Mouse (Mus musculus): Measurements from ENCODE around the gene Smad3.
A peak's percentile ranks its signal among the peaks of the same experiment; 100 is the strongest.

Gene Smad3

GRCm38 (mm10) chr9:63699145-63699544 is 58.6 kb downstream of the Smad3 start:
- DNase-seq (ENCODE audit: low spot score in 2 of 2): no peak

GRCm38 (mm10) chr9:63698320-63699045 is 59.3 kb downstream of the Smad3 start:
- DNase-seq (ENCODE audit: low spot score in 2 of 2): no peak

GRCm38 (mm10) chr9:63697606-63698005 is 60.2 kb downstream of the Smad3 start:
- DNase-seq (ENCODE audit: low spot score in 2 of 2): no peak

GRCm38 (mm10) chr9:63696463-63697105 is 61.2 kb downstream of the Smad3 start:
- no peak for DNase-seq (ENCODE audit: low spot score in 2 of 2)

GRCm38 (mm10) chr9:63691960-63692359 is 65.8 kb downstream of the Smad3 start:
- DNase-seq (ENCODE audit: low spot score in 2 of 2): no peak

GRCm38 (mm10) chr9:63690511-63690910 is 67.3 kb downstream of the Smad3 start:
- no peak for DNase-seq (ENCODE audit: low spot score in 2 of 2)

GRCm38 (mm10) chr9:63687413-63688015 is 70.3 kb downstream of the Smad3 start:
- DNase-seq (ENCODE audit: low spot score in 2 of 2): no peak

GRCm38 (mm10) chr9:63685352-63685751 is 72.4 kb downstream of the Smad3 start:
- no peak for DNase-seq (ENCODE audit: low spot score in 2 of 2)

- DNase-seq (ENCODE audit: low spot score in 2 of 2): peak in 1 of 2 experiments; percentile 25
These were observed 73.5 kb downstream of the Smad3 start for GRCm38 (mm10) chr9:63684277-63684676.

- no peak for DNase-seq (ENCODE audit: low spot score in 2 of 2)
These were observed 74.9 kb downstream of the Smad3 start for GRCm38 (mm10) chr9:63682943-63683342.

GRCm38 (mm10) chr9:63682301-63682700 is 75.5 kb downstream of the Smad3 start:
- DNase-seq (ENCODE audit: low spot score in 2 of 2): no peak

- no peak for DNase-seq (ENCODE audit: low spot score in 2 of 2)
These were observed 79.7 kb downstream of the Smad3 start for GRCm38 (mm10) chr9:63678076-63678475.

- DNase-seq (ENCODE audit: low spot score in 2 of 2): no peak
These were observed 80.2 kb downstream of the Smad3 start for GRCm38 (mm10) chr9:63677621-63678020.

- DNase-seq (ENCODE audit: low spot score in 2 of 2): no peak
These were observed 83.2 kb downstream of the Smad3 start for GRCm38 (mm10) chr9:63674613-63675012.

- DNase-seq (ENCODE audit: low spot score in 2 of 2): no peak
These were observed 84.3 kb downstream of the Smad3 start for GRCm38 (mm10) chr9:63673494-63673805.

- DNase-seq (ENCODE audit: low spot score in 2 of 2): no peak
These were observed 84.8 kb downstream of the Smad3 start for GRCm38 (mm10) chr9:63672797-63673493.

GRCm38 (mm10) chr9:63669816-63670215 is 88.0 kb downstream of the Smad3 start:
- DNase-seq (ENCODE audit: low spot score in 2 of 2): no peak

GRCm38 (mm10) chr9:63668621-63669020 is 89.2 kb downstream of the Smad3 start:
- no peak for DNase-seq (ENCODE audit: low spot score in 2 of 2)

- no peak for DNase-seq (ENCODE audit: low spot score in 2 of 2)
These were observed 90.4 kb downstream of the Smad3 start for GRCm38 (mm10) chr9:63667373-63667724.

GRCm38 (mm10) chr9:63666612-63667372 is 91.0 kb downstream of the Smad3 start:
- no peak for DNase-seq (ENCODE audit: low spot score in 2 of 2)

GRCm38 (mm10) chr9:63664792-63665646 is 92.8 kb downstream of the Smad3 start:
- no peak for DNase-seq (ENCODE audit: low spot score in 2 of 2)
